Mouse (Mus musculus): ENCODE measurements at regions not wholly inside any gene's neighbourhood (a gene's known extent, or its start where the extent isn't known, plus 50 kb on each side); places are given as distances from the start of the nearest gene placed in this dataset.

DNA sequence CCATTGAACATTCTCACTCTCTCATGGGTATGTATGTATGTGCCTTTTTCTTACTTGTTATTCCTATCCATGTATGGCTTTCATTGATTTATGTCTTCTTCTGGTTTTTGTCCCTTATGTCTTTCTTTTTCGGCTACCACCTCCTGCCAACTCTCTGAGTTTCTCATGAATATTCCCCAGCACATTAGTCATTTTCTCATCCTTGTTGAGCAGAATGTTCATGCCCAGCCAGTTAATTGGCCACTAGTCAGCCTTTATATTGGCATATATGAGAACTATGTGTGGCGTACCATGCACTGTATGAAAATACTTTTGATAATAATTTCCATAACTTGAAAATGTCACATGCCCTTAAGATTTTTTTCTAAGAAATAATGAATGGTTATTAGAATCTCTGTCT, 56.8 kb upstream of the Galnt13 start:
- DNase-seq (ENCODE audit: low read depth, low spot score) = no peak
- H3K27ac ChIP-seq (ENCODE audit: control insufficient read depth, low read depth, low read length) = no peak overlapping the region
- H3K79me2 ChIP-seq (ENCODE audit: control insufficient read depth, insufficient read depth, low read length, poor library complexity) = no peaks in the 10 kb centered on the region
- H3K4me3 ChIP-seq (ENCODE audit: control insufficient read depth in 1 of 2, insufficient read depth in 1 of 2, low read depth in 2 of 2, low read length in 2 of 2) = no peak overlapping the region
- H3K36me3 ChIP-seq (ENCODE audit: control insufficient read depth in 1 of 2, insufficient read depth in 2 of 2, low read length in 2 of 2) = no peaks in the 10 kb centered on the region
- H3K4me1 ChIP-seq (ENCODE audit: control insufficient read depth in 1 of 2, insufficient read depth in 2 of 2, low read length in 2 of 2) = no peaks in the 10 kb centered on the region
- TF ChIP-seq UBTF (IDR thresholded peaks at IDR 0.05; ENCODE audit: borderline replicate concordance, insufficient read depth, low read depth, low read length) = no peak
- TF ChIP-seq ETS1 (IDR thresholded peaks at IDR 0.05; ENCODE audit: low read depth, low read length) = no peak
- TF ChIP-seq E2F4 (IDR thresholded peaks at IDR 0.05; ENCODE audit: borderline replicate concordance, low read depth, low read length) = no peak
- no peak for TF ChIP-seq HCFC1 (IDR thresholded peaks at IDR 0.05; ENCODE audit: low read depth, low read length)
- TF ChIP-seq SMC3 (IDR thresholded peaks at IDR 0.05; ENCODE audit: low read depth, low read length) = no peak
- no peak for TF ChIP-seq MAFK (IDR thresholded peaks at IDR 0.05; ENCODE audit: borderline replicate concordance, low read depth, low read length)
- no peak for TF ChIP-seq TAL1 (IDR thresholded peaks at IDR 0.05; ENCODE audit: low read length)
- no peak for TF ChIP-seq TBP (IDR thresholded peaks at IDR 0.05; ENCODE audit: low read depth, low read length)
- TF ChIP-seq GABPA (IDR thresholded peaks at IDR 0.05; ENCODE audit: low read depth, low read length) = no peak
- no peak for TF ChIP-seq USF2 (IDR thresholded peaks at IDR 0.05; ENCODE audit: borderline replicate concordance in 1 of 2, insufficient read depth in 1 of 2, low read depth in 1 of 2, low read length in 2 of 2)
- H3K9me3 ChIP-seq (replicated peaks; ENCODE audit: insufficient read depth, low read length) = no peaks in the 10 kb centered on the region
- no peak overlapping the region for H3K9ac ChIP-seq (ENCODE audit: control insufficient read depth, low read depth, low read length, poor library complexity, severe bottlenecking)
- no peaks in the 10 kb centered on the region for H3K27me3 ChIP-seq (ENCODE audit: control insufficient read depth in 1 of 2, insufficient read depth in 2 of 2, low read length in 2 of 2)
